Mouse (Mus musculus) Patski (cell line): ENCODE results near the gene Cnga2. TPM values are rescaled to one million over a fixed set of nuclear protein-coding genes. Genes with fewer than 3 reads are reported as not detected.

Experiments used
- ATAC-seq: fragments of 100-300 bp; one replicate; pipeline ENCODE4 v1.8.0; 2021
- CTCF ChIA-PET: fragments of 350-600 bp; sonication (Branson Sonifier 250); formaldehyde crosslinking; loops from one replicate; lab custom pipeline; 2022; ENCODE audit warnings: inconsistent platforms; lab: Charles Lee
- POLR2A ChIA-PET: fragments of 350-600 bp; sonication (Branson Sonifier 250); formaldehyde crosslinking; loops from one replicate; lab custom pipeline; 2022; ENCODE audit warnings: antibody characterized with exemption, inconsistent platforms; lab: Charles Lee
- DNase-seq: peaks from one replicate; pipeline ENCODE4 v3.0.0-alpha.2; 2011; ENCODE audit warnings: low read depth, low spot score
- H3K27me3 ChIP-seq: fragments of 371-371 bp; one replicate; pipeline ENCODE4 v1.5.1; 2021
- CTCF ChIP-seq: fragments of 100-300 bp; IDR thresholded peaks from one replicate; pipeline ENCODE4 v1.5.1; 2021
- in situ Hi-C: fragments of 300-500 bp; cut with MboI; formaldehyde crosslinking; loops from 3 replicates; pipeline ENCODE4 v1.11.1; 2018; ENCODE audit warnings: low pct_unique_long_range_greater_than_20kb, mixed read lengths
- polyA plus RNA-seq: library from polyadenylated mRNA; unstranded; gene quantifications from one replicate; pipeline ENCODE4 v1.2.3, GENCODE M21; 2021

Cnga2 gene
- polyA plus RNA-seq, 1 experiment from 2014 or later: not detected

DNA sequence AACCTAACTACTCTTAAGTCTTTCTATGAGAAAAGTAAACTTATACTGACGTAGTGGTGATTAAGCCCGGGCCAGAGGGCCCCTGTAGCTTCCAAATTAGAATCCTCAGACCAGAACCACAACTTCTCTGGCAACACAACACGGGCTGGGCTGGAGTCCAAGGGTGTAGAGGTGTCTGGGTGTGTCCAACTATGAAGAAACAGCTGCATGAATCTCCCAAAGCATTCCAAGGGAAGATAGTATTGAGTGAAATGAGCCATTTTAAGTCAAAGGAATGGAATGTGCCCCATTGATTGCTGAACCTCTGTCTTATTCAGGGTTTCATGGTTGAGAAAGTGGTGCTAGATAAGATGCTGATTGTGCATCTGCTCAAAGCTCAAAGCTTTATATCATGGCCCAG is 52.4 kb downstream of the Cnga2 start:
- peaks cover 17% of the 10 kb centered on the region for H3K27me3 ChIP-seq
- DNase-seq (peak; percentile 4), ATAC-seq (peak; percentile 31)
- TF ChIP-seq CTCF: no peak
- in situ Hi-C loops: no loop called here
- POLR2A ChIA-PET: no interaction called here
- CTCF ChIA-PET: no interaction called here

DNA sequence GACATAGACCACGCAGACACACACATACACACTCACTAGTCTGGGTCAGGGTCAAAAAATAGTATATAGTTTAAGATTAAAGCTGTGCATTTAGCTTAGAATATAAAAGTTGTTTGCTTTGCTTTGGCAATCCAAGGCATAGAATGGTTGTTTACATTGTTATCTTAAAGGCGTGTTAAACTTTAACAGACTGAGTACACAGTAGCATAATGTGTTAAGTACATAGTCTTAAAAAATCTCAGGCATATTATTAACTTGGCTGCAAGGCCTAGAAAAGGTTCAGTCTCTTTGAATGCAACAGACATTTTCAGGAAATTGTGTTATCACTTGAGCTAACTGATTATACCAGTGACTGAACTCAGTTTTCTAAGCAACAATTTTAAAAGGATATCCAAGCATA is 56.3 kb downstream of the Cnga2 start:
- ChIA-PET CTCF (no interaction called here), POLR2A (no interaction called here)
- in situ Hi-C loops: no loop called here
- no peak for TF ChIP-seq CTCF
- DNase-seq (no peak), ATAC-seq (no peak)
- peaks cover 32% of the 10 kb centered on the region for H3K27me3 ChIP-seq

Other genes with a start within 250 kb of the Cnga2 start
- gene Vma21, start 175.9 kb upstream of the Cnga2 start, polyA plus RNA-seq: 30.0 TPM
- gene Gm1141, start 70.8 kb upstream of the Cnga2 start, polyA plus RNA-seq: 0.22 TPM
- gene Prrg3, start 29.2 kb upstream of the Cnga2 start, polyA plus RNA-seq: 0.01 TPM
- gene Fate1, start 18.9 kb upstream of the Cnga2 start, polyA plus RNA-seq: not detected
- gene Magea4, start 230.2 kb downstream of the Cnga2 start, polyA plus RNA-seq: not detected